Mouse (Mus musculus): Measurements from ENCODE around the gene Ppip5k1. TPM values are rescaled to one million over a fixed set of nuclear protein-coding genes. Genes with fewer than 3 reads are reported as not detected.

Gene Ppip5k1
- polyA plus RNA-seq, 1 experiment from 2014 or later: 8.8 TPM

GRCm38 (mm10) chr2:121271236-121271927, 83.8 kb downstream of the Ppip5k1 start, which contains the start of gene Trp53bp1:
TSS of gene Trp53bp1 (minus strand) at chr2:121271407.
- Histone ChIP-seq H3K4me1 (peaks cover 30% of the 10 kb centered on the region), H3K27ac (peak within 1 kb of the TSS; percentile 89), H3K9ac (peak within 1 kb of the TSS; percentile 85), H3K9me3 (no peaks in the 10 kb centered on the region), H3K4me3 (peak within 1 kb of the TSS; percentile 86), H3K36me3 (peaks cover 34% of the 10 kb centered on the region), H3K27me3 (no peaks in the 10 kb centered on the region), H3K4me2 (replicated peaks) (peak within 1 kb of the TSS; percentile 75)
- ATAC-seq (ENCODE audit: low FRiP score, low read depth): peak; percentile 99
- under 1% methylated on average over 33 of the region's 37 CpGs for WGBS

GRCm38 (mm10) chr2:121270521-121271235, 84.5 kb downstream of the Ppip5k1 start:
- under 1% methylated on average over 31 of the region's 35 CpGs for WGBS
- H3K27me3 ChIP-seq: no peaks in the 10 kb centered on the region
- peaks cover 30% of the 10 kb centered on the region for H3K4me1 ChIP-seq
- H3K36me3 ChIP-seq: peaks cover 35% of the 10 kb centered on the region
- no peaks in the 10 kb centered on the region for H3K9me3 ChIP-seq
- peak overlapping the region; percentile 75 for H3K4me2 ChIP-seq (replicated peaks)
- peak overlapping the region; percentile 89 for H3K27ac ChIP-seq
- peak overlapping the region; percentile 85 for H3K9ac ChIP-seq
- ATAC-seq (ENCODE audit: low FRiP score, low read depth): peak; percentile 81
- H3K4me3 ChIP-seq: peak overlapping the region; percentile 86

GRCm38 (mm10) chr2:121268446-121268845, 86.8 kb downstream of the Ppip5k1 start:
- 77% methylated on average over 8 of the region's 8 CpGs for WGBS
- Histone ChIP-seq H3K4me3 (no peak overlapping the region), H3K4me2 (replicated peaks) (no peak overlapping the region), H3K27me3 (no peaks in the 10 kb centered on the region), H3K27ac (no peak overlapping the region), H3K4me1 (peaks cover 30% of the 10 kb centered on the region), H3K9me3 (no peaks in the 10 kb centered on the region), H3K36me3 (peaks cover 53% of the 10 kb centered on the region), H3K9ac (no peak overlapping the region)
- ATAC-seq (ENCODE audit: low FRiP score, low read depth): no peak

Other genes starting within 250 kb of the Ppip5k1 start
- gene Tgm7, start 245.6 kb downstream of the Ppip5k1 start, polyA plus RNA-seq (2015; fragmentation: Nextera tagmentation; extraction: Ambion mirVana): not detected in 2 replicates
- gene Adal, start 215.0 kb downstream of the Ppip5k1 start, polyA plus RNA-seq (2015; fragmentation: Nextera tagmentation; extraction: Ambion mirVana): 20.7 and 22.1 TPM in 2 replicates
- 23.3 and 24.2 TPM in 2 replicates for gene Lcmt2, start 214.7 kb downstream of the Ppip5k1 start, polyA plus RNA-seq (2015; fragmentation: Nextera tagmentation; extraction: Ambion mirVana)
- gene Tubgcp4, start 184.7 kb downstream of the Ppip5k1 start, polyA plus RNA-seq (2015; fragmentation: Nextera tagmentation; extraction: Ambion mirVana): 68.0 and 70.0 TPM in 2 replicates
- gene Zscan29, start 184.3 kb downstream of the Ppip5k1 start, polyA plus RNA-seq (2015; fragmentation: Nextera tagmentation; extraction: Ambion mirVana): 10.1 and 10.5 TPM in 2 replicates
- 89.9 and 99.6 TPM in 2 replicates for gene Trp53bp1, start 84.0 kb downstream of the Ppip5k1 start, polyA plus RNA-seq (2015; fragmentation: Nextera tagmentation; extraction: Ambion mirVana)
- 3.1 and 4.5 TPM in 2 replicates for gene Map1a, start 65.8 kb downstream of the Ppip5k1 start, polyA plus RNA-seq (2015; fragmentation: Nextera tagmentation; extraction: Ambion mirVana)
- gene Ckmt1, start 2.3 kb upstream of the Ppip5k1 start, polyA plus RNA-seq (2015; fragmentation: Nextera tagmentation; extraction: Ambion mirVana): 2.6 and 3.4 TPM in 2 replicates
- gene Strc, start 31.8 kb upstream of the Ppip5k1 start, polyA plus RNA-seq (2015; fragmentation: Nextera tagmentation; extraction: Ambion mirVana): not detected in 2 replicates
- 760 and 810 TPM in 2 replicates for gene Pdia3, start 58.4 kb upstream of the Ppip5k1 start, polyA plus RNA-seq (2015; fragmentation: Nextera tagmentation; extraction: Ambion mirVana)
- 3.0 TPM in 2 replicates for gene Catsper2, start 58.4 kb upstream of the Ppip5k1 start, polyA plus RNA-seq (2015; fragmentation: Nextera tagmentation; extraction: Ambion mirVana)
- 9.8 TPM in 2 replicates for gene Ell3, start 88.9 kb upstream of the Ppip5k1 start, polyA plus RNA-seq (2015; fragmentation: Nextera tagmentation; extraction: Ambion mirVana)
- 513 and 546 TPM in 2 replicates for gene Serf2, start 93.8 kb upstream of the Ppip5k1 start, polyA plus RNA-seq (2015; fragmentation: Nextera tagmentation; extraction: Ambion mirVana)
- 132 and 133 TPM in 2 replicates for gene Hypk, start 97.9 kb upstream of the Ppip5k1 start, polyA plus RNA-seq (2015; fragmentation: Nextera tagmentation; extraction: Ambion mirVana)
- 0.23 and 0.28 TPM in 2 replicates for gene Serinc4, start 101.4 kb upstream of the Ppip5k1 start, polyA plus RNA-seq (2015; fragmentation: Nextera tagmentation; extraction: Ambion mirVana)
- gene Mfap1b, start 118.7 kb upstream of the Ppip5k1 start, polyA plus RNA-seq (2015; fragmentation: Nextera tagmentation; extraction: Ambion mirVana): 63.9 and 67.0 TPM in 2 replicates
- 31.4 and 36.1 TPM in 2 replicates for gene Mfap1a, start 151.3 kb upstream of the Ppip5k1 start, polyA plus RNA-seq (2015; fragmentation: Nextera tagmentation; extraction: Ambion mirVana)
- gene Wdr76, start 151.3 kb upstream of the Ppip5k1 start, polyA plus RNA-seq (2015; fragmentation: Nextera tagmentation; extraction: Ambion mirVana): 7.3 and 8.2 TPM in 2 replicates

Data from limb, embryonic 13.5 days (tissue).